Mouse (Mus musculus) midbrain, embryonic 12.5 days (tissue): ENCODE results near the gene Lpin2. TPM values are rescaled to one million over a fixed set of nuclear protein-coding genes. Genes with fewer than 3 reads are reported as not detected.

Experiments used
- ATAC-seq: fragments of 200-750 bp; cut with Nextera tagmentation; 2 replicates; pipeline ENCODE4 v1.8.0; 2017; ENCODE audit warnings: low read depth, moderate TSS enrichment, moderate library complexity; ENCODE audit not compliant: low FRiP score
- H3K27ac ChIP-seq: fragments of 300-500 bp; sonication (generic); replicated peaks from 2 replicates; pipeline ENCODE4 v1.5.1; 2016; ENCODE audit warnings: mild to moderate bottlenecking
- H3K27me3 ChIP-seq: fragments of 300-500 bp; sonication (generic); 2 replicates; pipeline ENCODE4 v1.6.1; 2016; ENCODE audit warnings: mild to moderate bottlenecking
- H3K36me3 ChIP-seq: fragments of 300-500 bp; sonication (generic); 2 replicates; pipeline ENCODE4 v1.6.1; 2016
- H3K4me1 ChIP-seq: fragments of 300-500 bp; sonication (generic); 2 replicates; pipeline ENCODE4 v1.6.1; 2016
- H3K4me2 ChIP-seq: fragments of 300-500 bp; sonication (generic); replicated peaks from 2 replicates; pipeline ENCODE4 v1.6.1; 2016; ENCODE audit warnings: mild to moderate bottlenecking, moderate library complexity
- H3K4me3 ChIP-seq: fragments of 300-500 bp; sonication (generic); 2 replicates; pipeline ENCODE4 v1.5.1; 2016; ENCODE audit warnings: mild to moderate bottlenecking
- H3K9ac ChIP-seq: fragments of 300-500 bp; sonication (generic); replicated peaks from 2 replicates; pipeline ENCODE4 v1.6.1; 2016; ENCODE audit warnings: mild to moderate bottlenecking, moderate library complexity
- H3K9me3 ChIP-seq: fragments of 300-500 bp; sonication (generic); 2 replicates; pipeline ENCODE4 v1.6.1; 2016; ENCODE audit warnings: mild to moderate bottlenecking
- WGBS: fragments of 180-500 bp; shearing (Covaris S2); methylation state at CpG from one replicate; pipeline ENCODE4 v1.1.7; 2016; 5-methylcytosine and 5-hydroxymethylcytosine counted together
- polyA plus RNA-seq: library from polyadenylated mRNA; unstranded; fragments of >200 nt; fragmentation: Nextera tagmentation; extraction: Ambion mirVana; gene quantifications from 2 replicates; pipeline ENCODE4 v1.2.1, GENCODE M21; 2016

Lpin2 gene
- polyA plus RNA-seq, 1 experiment from 2014 or later, result 41.4 TPM

DNA sequence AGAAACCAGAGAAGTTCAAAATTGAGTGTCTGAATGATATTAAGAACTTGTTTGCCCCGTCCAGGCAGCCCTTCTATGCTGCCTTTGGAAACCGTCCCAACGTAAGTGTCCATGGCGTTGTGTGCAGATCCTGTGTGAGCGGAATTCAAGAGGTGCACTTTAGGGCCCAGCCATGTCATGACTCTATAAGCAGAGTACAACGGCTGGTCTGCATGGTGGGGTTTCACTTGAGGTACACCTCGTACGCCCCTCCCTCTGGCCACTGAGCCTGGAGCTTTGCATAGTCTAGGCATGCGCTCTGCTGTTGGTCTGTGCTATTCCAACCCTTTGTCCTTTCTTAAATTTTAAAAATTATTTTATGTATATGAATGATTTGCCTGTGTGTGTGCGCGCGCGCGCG is 62.8 kb downstream of the Lpin2 start:
- H3K9ac ChIP-seq, result no peak overlapping the region
- H3K4me1 ChIP-seq, result no peaks in the 10 kb centered on the region
- no peaks in the 10 kb centered on the region for H3K27me3 ChIP-seq
- no peak overlapping the region for H3K4me2 ChIP-seq
- no peak overlapping the region for H3K4me3 ChIP-seq
- ATAC-seq, result no peak
- WGBS, result 98% methylated on average over 15 of the region's 15 CpGs
- peaks cover 77% of the 10 kb centered on the region for H3K36me3 ChIP-seq
- H3K9me3 ChIP-seq, result no peaks in the 10 kb centered on the region
- H3K27ac ChIP-seq, result no peak overlapping the region

DNA sequence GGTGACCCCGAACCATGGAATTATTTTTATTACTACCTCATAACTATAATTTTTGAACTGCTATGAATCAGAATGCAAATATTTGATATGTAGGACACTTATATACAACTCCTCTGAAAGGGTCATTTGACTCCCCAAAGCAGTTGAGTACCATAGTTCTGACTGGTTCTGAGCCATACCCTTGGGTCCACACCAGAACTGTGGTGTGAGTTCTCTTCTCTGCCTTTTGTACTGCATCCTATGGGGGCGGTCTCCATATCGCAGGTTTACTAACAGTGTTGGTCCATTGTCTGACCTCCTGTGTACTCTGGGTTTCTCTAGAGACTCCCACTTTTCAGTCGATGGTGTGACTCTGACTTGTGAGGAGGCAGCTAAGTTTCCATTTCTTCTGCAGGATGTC is 63.7 kb downstream of the Lpin2 start:
- Histone ChIP-seq H3K27me3 (no peaks in the 10 kb centered on the region), H3K4me3 (no peak overlapping the region), H3K4me1 (no peaks in the 10 kb centered on the region), H3K27ac (no peak overlapping the region), H3K9ac (no peak overlapping the region), H3K36me3 (peaks cover 77% of the 10 kb centered on the region), H3K4me2 (no peak overlapping the region), H3K9me3 (no peaks in the 10 kb centered on the region)
- ATAC-seq, result no peak
- 95% methylated on average over 4 of the region's 4 CpGs for WGBS

DNA sequence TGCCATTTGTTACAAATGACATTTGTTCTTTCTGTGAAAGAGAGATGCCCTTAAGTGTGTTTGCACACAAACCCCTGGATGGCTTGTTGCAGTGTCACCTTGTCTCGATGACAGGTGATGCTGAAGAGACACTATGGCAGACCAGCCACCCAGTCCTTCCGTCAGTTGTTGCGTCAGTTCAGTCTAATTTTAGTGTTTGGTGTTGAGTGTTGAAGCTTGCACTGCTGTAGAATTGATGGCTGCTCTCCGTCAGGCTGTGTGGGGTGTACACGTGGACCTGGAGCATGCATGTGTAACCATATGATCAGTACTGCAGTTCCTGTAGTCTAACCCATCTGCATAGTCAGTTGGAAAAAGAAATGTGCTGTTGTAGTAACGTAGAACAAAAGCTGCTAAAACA is 66.6 kb downstream of the Lpin2 start:
- Histone ChIP-seq H3K36me3 (peaks cover 51% of the 10 kb centered on the region), H3K4me1 (no peaks in the 10 kb centered on the region), H3K4me3 (no peak overlapping the region), H3K27me3 (no peaks in the 10 kb centered on the region), H3K9ac (no peak overlapping the region), H3K27ac (no peak overlapping the region), H3K9me3 (no peaks in the 10 kb centered on the region), H3K4me2 (no peak overlapping the region)
- ATAC-seq, result no peak
- 85% methylated on average over 6 of the region's 6 CpGs for WGBS

DNA sequence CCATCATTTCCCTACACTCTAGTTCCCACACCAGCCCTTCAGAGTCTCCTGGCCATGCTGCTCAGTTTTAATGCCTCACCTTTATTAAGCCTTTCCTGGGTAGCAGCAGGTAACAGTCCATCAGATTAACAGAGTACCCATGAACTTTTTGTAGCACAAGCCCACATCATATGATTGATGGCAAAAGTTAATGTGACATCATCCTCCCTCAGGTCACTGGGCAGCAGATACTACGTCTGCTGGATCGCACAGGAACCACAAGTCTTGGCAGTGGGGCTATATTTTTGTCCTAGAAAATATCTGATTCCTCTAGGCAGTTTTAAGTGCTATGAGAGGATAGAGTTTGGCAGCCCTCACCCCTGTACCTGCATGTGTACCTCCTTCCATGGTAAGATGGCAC is 67.7 kb downstream of the Lpin2 start:
- no peaks in the 10 kb centered on the region for H3K27me3 ChIP-seq

DNA sequence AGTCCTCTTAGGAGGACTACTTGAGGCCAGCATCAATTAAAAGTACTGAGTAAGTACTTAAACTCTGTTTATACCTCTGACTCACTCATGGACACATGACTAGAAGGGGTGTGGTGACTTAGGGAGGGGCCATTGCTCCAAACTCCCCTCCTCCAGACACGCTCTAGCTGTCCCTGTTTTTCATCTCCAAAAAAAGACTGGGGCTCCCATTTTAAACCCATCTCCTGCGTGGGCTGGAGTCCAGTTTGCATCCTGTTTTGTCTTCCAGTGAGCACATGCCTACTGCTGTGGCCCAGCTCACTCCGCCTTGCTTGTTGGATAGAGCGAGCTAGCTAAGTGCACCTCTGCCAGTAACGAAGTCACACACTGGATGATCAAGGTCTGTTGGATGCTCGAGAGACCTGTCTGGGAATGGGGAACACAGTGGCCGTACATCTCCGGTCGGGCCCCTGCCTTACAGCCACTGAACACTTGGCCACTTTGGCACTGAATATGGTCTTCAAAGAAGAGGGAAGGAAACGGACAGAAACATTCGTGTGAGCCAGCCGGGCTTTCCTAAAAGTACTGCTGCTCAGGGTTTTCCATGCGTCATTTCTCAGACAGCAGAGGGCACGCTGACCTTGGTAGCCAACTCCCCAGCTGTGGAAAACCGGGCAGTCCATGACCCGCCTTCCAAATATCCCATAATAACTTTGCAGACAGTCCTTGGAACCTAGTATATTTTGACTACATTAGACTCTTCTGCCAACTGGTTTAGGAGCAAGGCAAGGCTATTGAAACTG is 68.7 kb downstream of the Lpin2 start:
- Histone ChIP-seq H3K4me3 (no peak overlapping the region), H3K27me3 (no peaks in the 10 kb centered on the region), H3K9me3 (no peaks in the 10 kb centered on the region), H3K4me2 (no peak overlapping the region), H3K9ac (no peak overlapping the region), H3K4me1 (no peaks in the 10 kb centered on the region), H3K36me3 (peaks cover 36% of the 10 kb centered on the region), H3K27ac (no peak overlapping the region)
- ATAC-seq, result no peak
- WGBS, result 92% methylated on average over 16 of the region's 16 CpGs

More for the DNA sequence above, 67.7 kb downstream of the Lpin2 start:
- Histone ChIP-seq H3K9me3 (no peaks in the 10 kb centered on the region), H3K4me1 (no peaks in the 10 kb centered on the region), H3K27ac (no peak overlapping the region), H3K9ac (no peak overlapping the region), H3K36me3 (peaks cover 45% of the 10 kb centered on the region), H3K4me3 (no peak overlapping the region), H3K4me2 (no peak overlapping the region)
- no peak for ATAC-seq
- WGBS, result 90% methylated on average over 2 of the region's 2 CpGs

DNA sequence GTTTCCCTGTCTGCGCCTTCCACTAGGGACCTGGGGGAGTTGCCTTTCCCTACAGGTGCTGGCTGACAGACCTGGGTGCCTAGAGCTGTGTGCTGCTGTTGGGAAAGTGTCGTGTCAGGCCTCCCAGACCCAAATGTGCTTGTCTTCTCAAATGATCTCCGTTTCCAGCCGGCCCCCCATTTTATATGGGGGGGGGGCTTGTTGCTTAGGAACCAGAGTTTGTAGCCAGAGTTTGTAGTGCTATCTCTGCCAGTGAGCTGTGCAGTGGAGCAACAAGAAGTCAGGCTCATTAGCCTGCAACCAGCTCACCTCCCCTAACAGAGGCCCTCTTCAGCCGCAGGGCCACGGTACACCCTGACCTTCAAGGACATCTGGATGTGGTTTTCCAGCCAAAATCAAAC is 69.2 kb downstream of the Lpin2 start:
- no peaks in the 10 kb centered on the region for H3K27me3 ChIP-seq
- no peak overlapping the region for H3K27ac ChIP-seq
- no peak overlapping the region for H3K4me3 ChIP-seq
- no peak overlapping the region for H3K4me2 ChIP-seq
- peaks cover 30% of the 10 kb centered on the region for H3K36me3 ChIP-seq
- H3K4me1 ChIP-seq, result no peaks in the 10 kb centered on the region
- no peak for ATAC-seq
- WGBS, result 79% methylated on average over 6 of the region's 6 CpGs
- H3K9me3 ChIP-seq, result no peaks in the 10 kb centered on the region
- H3K9ac ChIP-seq, result no peak overlapping the region

DNA sequence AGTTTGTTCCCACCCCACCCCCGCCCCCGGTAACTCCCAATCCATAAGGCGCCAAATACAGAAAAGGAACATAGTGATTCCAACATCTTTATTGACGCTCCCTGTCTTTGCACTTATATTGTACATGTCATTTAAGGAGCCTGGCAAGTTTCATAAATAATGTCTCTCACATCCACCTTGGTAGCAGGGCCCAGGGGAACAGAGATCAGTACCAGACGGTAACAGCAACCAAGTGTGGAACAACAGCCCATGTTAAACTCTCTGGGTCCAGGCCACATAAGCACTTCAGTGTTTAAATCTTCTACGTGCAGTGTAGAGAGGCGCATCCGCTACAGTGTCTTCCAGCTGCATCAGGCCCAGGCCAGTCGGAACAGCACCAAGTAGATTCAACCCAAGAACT is 69.7 kb downstream of the Lpin2 start:
- Histone ChIP-seq H3K4me2 (no peak overlapping the region), H3K27me3 (no peaks in the 10 kb centered on the region), H3K9ac (no peak overlapping the region), H3K9me3 (no peaks in the 10 kb centered on the region), H3K27ac (no peak overlapping the region), H3K4me1 (no peaks in the 10 kb centered on the region), H3K4me3 (no peak overlapping the region), H3K36me3 (peaks cover 25% of the 10 kb centered on the region)
- ATAC-seq, result no peak
- WGBS, result 92% methylated on average over 9 of the region's 9 CpGs

DNA sequence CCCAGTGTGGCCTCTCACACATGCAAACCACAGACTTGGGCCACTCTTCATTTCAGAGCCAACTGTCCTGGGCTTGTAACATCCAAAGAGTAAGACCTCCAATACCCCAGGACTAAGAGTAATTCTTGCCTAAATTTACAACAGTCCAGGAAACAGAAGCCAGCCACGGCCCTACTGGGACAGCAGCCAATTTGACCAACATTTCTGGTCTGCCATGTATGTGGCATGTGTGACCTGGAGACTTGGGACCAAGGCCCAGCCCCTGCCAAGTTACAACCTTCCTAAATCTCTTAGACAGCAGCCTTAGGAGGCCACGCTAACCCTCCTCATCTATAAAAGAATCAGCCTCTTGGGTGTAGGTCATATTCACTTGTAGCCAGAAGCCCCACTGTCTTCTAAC is 71.0 kb downstream of the Lpin2 start:
- H3K9ac ChIP-seq, result no peak overlapping the region
- no peak overlapping the region for H3K4me2 ChIP-seq
- H3K4me3 ChIP-seq, result no peak overlapping the region
- H3K27me3 ChIP-seq, result no peaks in the 10 kb centered on the region
- 94% methylated on average over 2 of the region's 2 CpGs for whole genome bisulfite sequencing
- H3K9me3 ChIP-seq, result no peaks in the 10 kb centered on the region
- H3K4me1 ChIP-seq, result no peaks in the 10 kb centered on the region
- H3K36me3 ChIP-seq, result peaks cover 13% of the 10 kb centered on the region; the same call in 1 of the 2 replicates
- ATAC-seq, result no peak
- no peak overlapping the region for H3K27ac ChIP-seq

DNA sequence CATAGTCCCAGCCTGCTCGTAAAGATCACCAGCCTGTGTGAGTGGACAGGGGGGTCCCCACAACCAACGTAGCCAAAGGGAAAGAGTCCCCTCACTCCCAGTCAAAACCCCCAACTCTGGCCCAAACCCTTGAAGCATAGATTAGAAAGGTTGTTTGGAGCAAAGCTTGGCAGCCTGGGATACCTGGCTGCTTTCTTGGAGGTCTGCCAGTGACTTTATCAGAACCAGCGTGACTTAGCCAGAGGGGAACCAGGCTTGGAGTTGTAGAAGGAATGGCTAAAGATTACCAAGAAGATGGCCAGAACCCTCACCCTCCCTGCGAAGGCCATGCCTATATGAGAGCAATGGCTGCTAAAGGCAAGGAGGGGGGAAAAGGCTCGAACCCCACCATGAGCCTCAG is 71.7 kb downstream of the Lpin2 start:
- peaks cover 5% of the 10 kb centered on the region; the same call in 1 of the 2 replicates for H3K36me3 ChIP-seq
- no peak overlapping the region for H3K27ac ChIP-seq
- no peaks in the 10 kb centered on the region for H3K27me3 ChIP-seq
- H3K4me3 ChIP-seq, result no peak overlapping the region
- no peak overlapping the region for H3K9ac ChIP-seq
- no peaks in the 10 kb centered on the region for H3K4me1 ChIP-seq
- H3K9me3 ChIP-seq, result no peaks in the 10 kb centered on the region
- 89% methylated on average over 5 of the region's 5 CpGs for WGBS
- no peak overlapping the region for H3K4me2 ChIP-seq
- no peak for ATAC-seq

DNA sequence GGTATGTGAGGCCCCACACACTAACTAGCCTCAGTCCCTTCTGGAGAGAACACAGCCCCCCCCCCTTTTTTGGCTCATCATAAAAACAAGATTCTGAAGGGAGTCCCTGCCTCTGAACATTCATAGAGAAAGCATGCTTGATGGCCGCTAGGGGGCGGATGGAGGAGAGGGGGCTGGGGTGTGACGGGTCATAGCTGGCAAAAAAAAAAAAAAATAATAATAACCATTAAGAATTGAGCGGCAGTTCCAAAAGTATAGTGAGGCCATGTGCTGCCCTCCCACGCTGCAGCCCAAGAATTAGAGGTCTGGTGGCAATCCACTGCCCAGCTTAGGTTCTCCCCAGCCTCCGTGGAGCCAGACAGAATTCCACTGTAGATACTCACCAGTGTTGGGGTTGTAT is 72.4 kb downstream of the Lpin2 start:
- Histone ChIP-seq H3K36me3 (peaks cover 3% of the 10 kb centered on the region; the same call in 1 of the 2 replicates), H3K9ac (no peak overlapping the region), H3K9me3 (no peaks in the 10 kb centered on the region), H3K4me3 (no peak overlapping the region), H3K4me1 (no peaks in the 10 kb centered on the region), H3K27ac (no peak overlapping the region), H3K4me2 (no peak overlapping the region), H3K27me3 (no peaks in the 10 kb centered on the region)
- ATAC-seq, result no peak
- 67% methylated on average over 6 of the region's 6 CpGs for WGBS

DNA sequence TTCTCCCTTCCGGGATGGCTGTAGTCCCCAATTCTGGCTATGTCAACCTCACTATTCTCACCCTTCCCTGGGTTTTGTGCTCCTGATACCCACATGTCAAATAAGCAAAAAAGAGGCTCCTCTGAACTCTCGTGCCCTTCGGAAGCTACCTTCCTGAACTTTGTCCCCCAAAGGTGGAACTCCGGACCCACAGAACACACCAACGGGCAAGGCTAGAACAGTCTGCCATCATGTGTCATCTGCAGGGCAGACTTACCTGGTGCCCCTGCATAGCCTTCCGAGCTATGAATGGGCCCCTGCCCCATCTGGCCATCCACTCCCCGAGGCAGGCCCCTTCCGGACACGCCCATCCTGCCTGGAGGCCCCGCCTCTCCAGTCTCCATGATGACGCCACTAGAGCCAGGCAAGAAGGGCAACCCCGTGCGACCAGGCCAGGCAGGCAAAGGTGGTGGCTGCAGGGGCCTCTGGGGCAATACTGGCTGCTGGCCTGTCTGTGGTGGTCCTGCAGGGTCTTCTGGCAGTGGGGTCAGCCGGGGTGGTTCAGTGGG is 73.8 kb downstream of the Lpin2 start:
- ATAC-seq, result no peak
- no peak overlapping the region for H3K27ac ChIP-seq
- no peak overlapping the region for H3K4me2 ChIP-seq
- no peak overlapping the region for H3K9ac ChIP-seq
- no peaks in the 10 kb centered on the region for H3K4me1 ChIP-seq
- H3K27me3 ChIP-seq, result no peaks in the 10 kb centered on the region
- no peaks in the 10 kb centered on the region for H3K9me3 ChIP-seq
- no peak overlapping the region for H3K4me3 ChIP-seq
- H3K36me3 ChIP-seq, result no peaks in the 10 kb centered on the region
- 88% methylated on average over 14 of the region's 14 CpGs for WGBS

DNA sequence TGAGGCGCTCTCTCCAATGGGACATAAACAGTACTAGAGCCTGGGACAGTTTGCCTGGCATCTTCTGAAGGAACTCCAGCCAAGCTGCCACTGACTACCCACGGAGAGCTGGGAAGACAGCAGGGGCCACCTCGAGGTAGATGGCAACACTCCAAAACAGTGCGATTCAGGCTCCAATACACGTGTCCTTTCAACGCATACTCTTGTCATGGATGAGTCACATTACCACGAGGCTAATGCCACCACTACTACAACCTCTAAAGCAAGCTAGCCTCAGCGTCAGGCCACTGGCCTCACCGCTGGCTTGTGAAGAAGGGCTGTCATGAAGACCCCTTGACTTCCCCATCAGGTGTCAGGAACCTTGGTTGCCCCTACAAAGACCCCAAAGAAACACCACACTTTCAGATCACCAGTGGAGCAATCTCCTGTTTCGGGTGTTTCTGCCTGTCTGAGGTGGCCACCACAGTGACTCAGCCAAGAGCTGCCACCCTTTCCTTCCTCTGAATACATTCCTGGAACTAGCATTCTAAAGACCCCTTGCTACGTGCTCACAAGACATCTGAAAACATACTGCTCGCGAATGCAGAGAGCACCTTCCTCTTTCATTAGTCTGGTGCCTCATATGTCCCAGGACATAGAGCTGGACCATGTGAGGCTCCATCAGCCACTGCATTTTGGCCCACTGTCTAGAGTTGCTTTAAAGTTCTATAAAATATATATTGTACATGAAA is 74.6 kb downstream of the Lpin2 start:
- Histone ChIP-seq H3K27me3 (no peaks in the 10 kb centered on the region), H3K36me3 (no peaks in the 10 kb centered on the region), H3K4me1 (no peaks in the 10 kb centered on the region), H3K9ac (no peak overlapping the region), H3K27ac (no peak overlapping the region), H3K4me2 (no peak overlapping the region), H3K4me3 (no peak overlapping the region), H3K9me3 (no peaks in the 10 kb centered on the region)
- WGBS, result 92% methylated on average over 13 of the region's 13 CpGs
- ATAC-seq, result no peak
